Mouse (Mus musculus): Measurements from ENCODE around the gene Anapc7. TPM values are rescaled to one million over a fixed set of nuclear protein-coding genes. Genes with fewer than 3 reads are reported as not detected.
"Not testable (repeated sequence)": the region's sequence is repeated elsewhere in the genome, so short reads cannot be mapped to it uniquely, and the experiment has no call there.

The Anapc7 gene
- polyA plus RNA-seq, 1 experiment = 21.6 TPM

DNA sequence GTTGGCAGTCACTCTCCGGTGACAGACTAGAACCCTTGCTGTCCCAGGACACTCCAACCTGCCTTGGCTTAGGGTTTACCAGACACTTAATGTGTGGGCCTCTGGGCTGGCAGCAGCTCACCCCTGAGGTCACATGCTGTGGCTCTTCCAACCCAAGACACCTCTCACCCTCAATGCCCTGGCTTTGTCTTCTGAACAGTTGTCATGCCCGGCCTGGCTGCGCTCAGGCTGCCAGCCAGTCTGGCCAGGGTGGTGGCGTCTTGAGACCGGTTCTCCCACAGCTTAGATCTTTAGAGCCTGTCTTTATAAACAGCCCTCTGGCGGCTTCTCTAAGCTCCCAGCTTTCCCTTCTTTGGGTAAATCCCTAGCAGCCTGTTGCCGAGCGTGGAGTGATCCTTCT lies 26.4 kb downstream of the Anapc7 start:
- no peak for DNase-seq (ENCODE audit: low read depth, low spot score)
- WGBS = 73% methylated on average over 8 of the region's 8 CpGs

DNA sequence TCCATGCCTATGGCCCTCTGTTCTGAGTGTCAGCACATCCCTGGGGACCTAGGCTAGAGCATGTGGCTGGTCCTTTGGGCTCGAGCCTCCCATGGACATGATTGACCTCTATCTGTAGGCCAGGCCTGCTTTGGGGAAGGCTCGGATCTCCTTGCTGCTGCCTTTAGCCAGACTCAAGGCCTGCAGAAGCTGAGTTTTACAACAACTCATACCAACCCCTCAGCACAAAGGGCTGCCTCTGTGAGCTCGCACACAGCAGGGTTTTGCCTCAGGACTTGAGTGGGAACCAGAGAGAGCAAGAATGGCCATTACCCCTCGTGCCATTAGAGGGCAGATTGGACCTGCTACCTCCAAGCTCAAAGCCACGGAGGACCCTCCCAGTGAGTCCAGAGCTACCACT lies 27.4 kb downstream of the Anapc7 start:
- DNase-seq (ENCODE audit: low read depth, low spot score) = no peak
- WGBS = 82% methylated on average over 5 of the region's 5 CpGs

DNA sequence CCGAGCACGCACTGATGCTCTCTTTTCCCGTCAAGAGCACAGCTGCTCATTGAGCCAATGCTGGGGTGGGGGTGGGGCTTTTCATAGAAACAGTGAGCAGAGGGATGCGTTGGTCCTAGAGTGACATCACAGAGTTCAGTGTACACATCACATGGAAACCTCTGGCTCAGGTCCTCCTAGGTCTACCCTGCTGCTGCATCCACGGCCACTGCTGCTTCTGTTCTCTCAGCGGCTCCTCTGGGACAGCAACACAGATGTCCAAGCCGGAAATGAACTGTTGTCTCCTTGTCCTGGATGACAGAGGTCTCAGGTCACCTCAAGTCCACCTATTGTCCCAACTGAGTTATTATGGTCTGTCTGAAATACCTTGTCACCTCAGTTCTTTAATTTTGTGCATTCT lies 28.5 kb downstream of the Anapc7 start:
- WGBS = 62% methylated on average over 7 of the region's 7 CpGs

DNA sequence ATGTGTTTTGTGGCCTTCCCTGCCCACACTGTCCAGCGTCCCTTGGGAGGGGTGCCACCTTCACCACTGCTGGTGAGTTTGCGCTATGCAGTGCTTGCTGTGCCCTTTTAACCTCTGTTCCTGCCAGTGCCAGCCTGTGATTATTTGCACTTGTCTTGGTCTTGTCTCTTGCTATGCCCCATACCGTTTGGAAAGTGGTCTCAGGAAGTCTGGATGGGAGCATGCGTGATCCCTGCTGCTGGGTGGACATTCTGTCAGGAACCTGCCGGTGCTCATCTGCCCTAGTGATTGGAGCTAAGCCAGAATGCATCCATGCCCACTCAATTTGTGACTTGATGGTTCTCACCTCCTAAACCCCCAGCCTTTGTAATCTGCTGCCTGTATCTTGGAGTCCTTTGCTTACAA lies 29.4 kb downstream of the Anapc7 start:
- no peak for DNase-seq (ENCODE audit: low read depth, low spot score)
- WGBS = 51% methylated on average over 5 of the region's 5 CpGs

More for the DNA sequence above, 28.5 kb downstream of the Anapc7 start:
- DNase-seq (ENCODE audit: low read depth, low spot score) = no peak

DNA sequence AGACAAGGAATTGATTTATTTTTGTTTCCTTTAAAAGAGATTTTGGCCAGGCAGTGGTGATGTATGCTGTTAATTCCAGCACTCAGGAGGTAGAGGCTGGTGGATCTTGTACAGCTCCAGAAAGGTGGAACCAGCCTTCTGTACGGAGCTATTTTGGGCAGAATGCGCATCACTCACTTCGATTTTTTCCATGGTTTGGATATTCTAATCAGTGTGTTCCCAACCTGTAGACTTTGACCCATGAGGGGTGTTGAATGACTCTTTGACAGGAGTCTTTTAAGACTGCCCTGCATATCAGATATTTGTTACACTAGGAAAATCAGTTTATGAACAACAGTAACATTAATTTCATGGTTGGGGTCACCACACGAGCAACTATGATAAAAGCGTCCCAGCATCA lies 29.8 kb downstream of the Anapc7 start:
- WGBS = 73% methylated on average over 5 of the region's 5 CpGs
- no peak for DNase-seq (ENCODE audit: low read depth, low spot score)

DNA sequence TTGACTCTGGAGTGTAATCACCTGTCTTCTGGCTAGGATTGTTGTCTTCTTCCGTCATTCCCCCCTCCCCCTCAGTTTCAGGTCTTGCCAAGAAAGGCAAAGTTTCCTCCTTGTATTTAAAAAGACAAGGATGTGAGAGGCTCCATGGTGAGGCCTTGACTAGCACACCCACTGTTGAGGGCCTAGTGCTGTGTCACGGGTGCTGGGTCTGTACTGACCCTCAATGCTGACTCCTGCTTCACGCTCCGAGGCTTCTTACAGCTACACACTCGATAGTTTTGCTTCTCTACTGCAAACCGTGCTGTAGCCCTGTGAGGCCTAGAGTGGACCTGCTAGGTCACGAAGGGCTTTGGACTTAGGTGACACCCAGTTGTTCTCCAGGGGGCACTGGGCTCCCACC lies 30.7 kb downstream of the Anapc7 start:
- WGBS = 75% methylated on average over 7 of the region's 7 CpGs
- DNase-seq (ENCODE audit: low read depth, low spot score) = no peak

DNA sequence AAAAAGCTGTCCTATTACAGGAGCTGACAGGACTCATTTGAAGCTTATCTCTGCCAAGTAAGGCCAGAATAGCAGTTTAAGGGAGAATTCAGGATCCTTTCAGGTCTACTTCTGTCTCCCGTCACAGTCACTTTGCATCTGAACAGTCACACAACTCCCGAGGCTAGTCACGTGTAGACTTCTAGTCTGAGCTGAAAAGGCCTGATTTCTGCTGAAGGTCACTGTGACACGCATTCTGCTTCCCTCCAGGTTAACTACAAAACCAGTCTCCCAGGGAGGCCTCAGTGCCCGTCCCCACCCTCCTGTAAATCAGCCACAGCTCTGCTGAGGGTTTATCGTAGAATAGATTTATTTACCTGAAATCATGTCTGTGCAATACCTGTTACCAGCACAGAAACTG lies 31.7 kb downstream of the Anapc7 start:
- WGBS = 68% methylated on average over 6 of the region's 6 CpGs
- no peak for DNase-seq (ENCODE audit: low read depth, low spot score)

DNA sequence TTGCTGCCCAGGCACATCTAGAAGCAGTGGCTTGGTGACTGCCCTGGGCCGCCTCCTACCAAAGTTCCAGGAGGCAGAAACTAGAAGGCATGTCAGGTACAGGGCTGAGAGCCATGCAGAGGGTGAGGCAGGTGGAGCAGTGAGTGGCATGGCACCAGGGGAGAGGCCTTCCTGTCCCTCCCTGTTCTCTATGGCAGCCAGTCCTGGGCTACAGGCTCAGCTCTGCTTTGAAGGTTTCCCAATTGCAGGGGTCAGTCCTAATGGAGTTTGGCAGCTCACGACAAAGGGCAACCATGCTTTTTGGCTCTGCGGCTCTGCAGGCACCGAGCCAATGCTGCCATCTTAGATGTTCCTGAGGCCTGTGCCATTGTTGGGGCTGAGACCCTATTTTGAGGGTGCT lies 32.9 kb downstream of the Anapc7 start:
- whole genome bisulfite sequencing = 85% methylated on average over 4 of the region's 4 CpGs
- DNase-seq (ENCODE audit: low read depth, low spot score) = no peak

DNA sequence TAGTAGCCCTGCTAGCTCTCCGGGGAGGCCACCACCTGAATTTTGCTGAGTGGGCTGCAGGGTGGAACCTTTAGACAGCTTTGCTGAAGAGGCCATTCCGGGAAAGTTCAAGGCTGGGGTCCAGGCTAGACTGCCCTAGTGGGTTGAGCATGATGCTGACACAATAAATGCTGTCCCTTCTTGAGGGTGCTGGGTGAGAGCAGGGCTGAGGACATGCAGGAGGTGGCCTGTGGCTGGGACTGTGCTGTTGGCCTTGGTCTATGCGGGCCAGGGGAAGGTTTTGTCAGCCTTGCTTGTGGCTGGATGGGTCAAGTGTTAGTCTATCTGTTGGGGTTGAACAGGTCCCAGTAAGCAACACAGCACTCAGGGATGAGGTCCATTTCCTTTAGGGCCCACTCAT lies 33.4 kb downstream of the Anapc7 start:
- DNase-seq (ENCODE audit: low read depth, low spot score) = no peak
- WGBS = 88% methylated on average over 3 of the region's 3 CpGs

DNA sequence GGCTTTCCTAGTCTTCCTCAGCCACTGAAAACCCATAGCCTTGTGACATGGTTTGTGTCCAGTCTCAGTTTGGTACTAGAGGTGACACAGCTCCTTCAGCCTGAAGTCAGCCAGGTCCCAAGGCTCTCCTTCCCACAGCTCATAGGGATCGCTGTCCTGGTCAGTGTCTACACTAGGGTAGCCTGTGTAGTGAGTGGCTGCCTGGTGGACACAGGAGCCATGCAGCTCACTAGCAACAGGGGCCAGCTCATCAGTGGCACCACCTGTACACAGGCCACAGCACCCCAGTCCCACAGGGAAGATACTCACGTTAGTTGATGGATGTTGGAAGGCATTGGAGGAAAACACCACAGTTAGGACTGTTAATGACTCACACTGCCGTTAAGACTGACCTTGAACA lies 34.1 kb downstream of the Anapc7 start:
- no peak for DNase-seq (ENCODE audit: low read depth, low spot score)
- WGBS = 72% methylated on average over 3 of the region's 3 CpGs

DNA sequence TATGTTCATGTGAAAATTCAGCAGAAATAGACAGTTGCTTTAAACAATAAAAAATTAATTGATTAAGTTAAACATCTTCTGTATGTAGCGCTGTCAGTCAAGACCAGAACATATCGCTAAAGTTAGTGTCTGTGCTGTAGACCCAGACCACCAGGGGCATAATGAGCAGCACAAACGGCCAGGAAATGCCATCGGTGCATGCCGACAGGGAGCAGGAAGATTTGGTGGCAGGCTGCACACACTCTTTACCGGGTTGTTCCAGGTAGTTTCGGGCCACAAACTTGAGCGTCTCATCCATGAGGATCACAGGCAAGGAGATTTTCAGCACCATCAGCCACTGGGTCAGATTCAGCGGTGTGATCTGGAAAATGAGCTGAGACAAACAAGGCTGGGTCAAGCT lies 35.6 kb downstream of the Anapc7 start:
- not testable (repeated sequence) for DNase-seq (ENCODE audit: low read depth, low spot score)
- WGBS = 81% methylated on average over 9 of the region's 9 CpGs

DNA sequence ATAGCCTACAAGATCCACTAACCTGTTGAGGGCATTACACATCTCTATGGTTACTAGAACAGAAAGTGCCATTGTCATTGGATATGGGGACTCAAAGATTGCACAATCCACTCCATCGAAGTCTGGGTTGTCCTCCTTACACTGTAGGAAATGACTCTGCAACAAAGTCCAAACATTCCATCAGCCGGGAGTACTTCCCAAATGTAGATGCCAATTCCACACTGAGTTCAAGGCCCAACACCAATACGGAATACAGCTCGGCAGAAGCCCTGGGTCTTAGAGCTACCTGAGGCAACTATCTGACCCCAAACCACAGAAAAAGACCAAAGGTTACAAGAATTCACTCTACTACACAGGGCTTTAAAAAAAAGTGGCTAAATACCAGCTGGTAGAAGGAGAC lies 36.6 kb downstream of the Anapc7 start:
- no peak for DNase-seq (ENCODE audit: low read depth, low spot score)
- 54% methylated on average over 4 of the region's 4 CpGs for WGBS

DNA sequence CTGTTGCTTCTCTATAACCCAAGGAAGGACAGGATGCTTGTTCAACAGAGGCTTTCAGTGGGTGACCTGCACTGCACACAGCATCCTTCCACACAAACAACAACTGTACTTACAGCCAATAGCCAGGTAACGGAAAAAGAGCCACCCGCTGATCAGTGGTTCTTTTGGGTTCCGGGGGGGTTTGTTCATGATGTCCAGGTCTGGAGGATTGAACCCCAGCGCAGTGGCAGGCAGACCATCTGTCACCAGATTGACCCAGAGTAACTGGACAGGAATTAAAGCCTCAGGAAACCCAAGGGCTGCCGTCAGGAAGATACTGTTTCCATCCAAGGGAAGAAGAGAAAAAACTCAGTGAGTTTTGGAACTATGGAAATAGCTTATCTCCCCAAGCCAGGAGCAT lies 37.8 kb downstream of the Anapc7 start:
- DNase-seq (ENCODE audit: low read depth, low spot score) = no peak
- 92% methylated on average over 5 of the region's 5 CpGs for WGBS

DNA sequence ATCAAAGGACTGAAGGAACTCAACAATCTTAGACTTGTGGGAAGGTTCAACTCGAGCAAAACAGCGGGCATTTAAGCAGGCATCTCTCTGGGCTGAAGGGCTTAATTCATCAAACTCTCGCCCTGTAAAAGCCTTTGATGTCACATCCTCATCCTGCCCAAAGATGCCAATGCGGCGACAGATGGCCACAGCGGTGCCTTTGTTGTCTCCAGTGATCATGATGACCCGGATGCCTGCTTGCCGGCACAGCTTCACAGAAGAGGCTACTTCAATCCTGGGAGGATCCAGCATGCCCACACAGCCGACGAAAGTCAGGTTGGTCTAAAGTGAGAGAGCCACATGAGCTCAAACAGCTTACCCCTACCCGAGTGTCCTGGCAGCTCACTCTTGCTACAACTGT lies 39.2 kb downstream of the Anapc7 start:
- no peak for DNase-seq (ENCODE audit: low read depth, low spot score)
- 85% methylated on average over 11 of the region's 11 CpGs for WGBS

DNA sequence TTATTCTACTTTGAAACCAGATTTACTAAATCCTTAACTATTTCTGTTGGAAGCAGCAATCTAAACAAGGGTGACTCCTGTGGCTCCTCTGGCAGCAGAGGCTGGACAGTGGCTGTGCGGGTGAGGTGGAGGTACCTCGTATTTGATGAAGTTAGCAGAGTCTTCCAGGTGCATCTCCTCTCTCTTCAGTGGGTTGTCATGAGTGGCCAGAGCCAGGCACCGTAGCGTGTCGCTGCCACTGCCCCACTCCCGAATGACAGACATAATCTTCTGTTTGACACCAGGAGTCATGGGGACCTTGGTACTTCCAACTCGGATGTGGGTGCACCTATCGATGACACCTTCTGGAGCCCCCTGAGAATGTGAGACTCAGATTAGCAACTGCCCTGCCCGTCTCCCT lies 39.9 kb downstream of the Anapc7 start:
- no peak for DNase-seq (ENCODE audit: low read depth, low spot score)
- 90% methylated on average over 9 of the region's 9 CpGs for WGBS

DNA sequence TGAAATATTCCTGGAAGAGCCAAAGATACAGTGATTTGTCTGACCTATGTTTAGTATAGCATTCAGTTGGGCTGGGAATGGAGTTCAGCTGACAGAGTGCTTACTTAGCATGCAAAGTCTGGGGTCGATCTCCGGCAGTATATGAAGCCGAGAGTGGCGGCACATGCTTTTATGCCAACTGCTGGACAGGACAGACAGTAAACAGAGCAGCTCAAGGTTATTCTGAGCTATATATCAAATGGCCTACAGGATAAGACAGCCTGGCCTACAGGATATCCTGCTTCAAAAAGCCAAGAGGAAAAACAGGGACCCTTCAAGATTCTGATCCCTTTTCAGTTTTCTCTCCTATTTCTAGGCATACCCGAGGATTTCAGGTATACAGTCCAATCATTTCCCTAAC lies 50.2 kb downstream of the Anapc7 start:
- WGBS = 71% methylated on average over 5 of the region's 5 CpGs
- DNase-seq (ENCODE audit: low read depth, low spot score) = no peak

DNA sequence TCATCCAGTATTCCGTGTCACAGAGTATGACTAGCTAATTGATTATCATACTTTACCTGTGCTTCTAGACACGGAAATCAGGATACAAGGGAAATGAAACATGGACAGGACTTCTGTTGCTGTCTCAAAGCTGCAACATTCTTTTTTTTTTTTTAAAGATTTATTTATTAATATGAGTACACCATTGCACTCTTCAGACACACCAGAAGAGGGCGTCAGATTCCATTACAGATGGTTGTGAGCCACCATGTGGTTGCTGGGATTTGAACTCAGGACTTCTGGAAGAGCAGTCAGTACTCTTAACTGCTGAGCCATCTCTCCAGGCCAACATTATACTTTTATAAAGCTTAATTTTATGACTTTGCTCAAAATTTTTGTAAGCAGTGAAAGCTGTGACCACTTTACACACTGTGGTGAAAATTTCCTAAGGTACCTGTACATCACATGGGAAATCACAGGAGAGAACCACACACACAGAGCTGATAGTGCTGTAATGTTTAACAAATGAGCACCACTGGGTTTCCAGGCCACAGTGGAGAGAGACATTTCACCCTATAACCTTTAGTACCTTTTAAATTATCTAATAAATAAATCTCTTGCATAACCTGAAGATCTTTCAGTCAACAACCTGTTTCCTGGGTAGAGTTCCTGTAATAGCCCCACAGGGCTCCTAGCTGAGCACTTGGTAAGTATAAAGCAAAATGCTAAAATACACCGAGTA lies 53.3 kb downstream of the Anapc7 start:
- 77% methylated on average over 4 of the region's 4 CpGs for WGBS

DNA sequence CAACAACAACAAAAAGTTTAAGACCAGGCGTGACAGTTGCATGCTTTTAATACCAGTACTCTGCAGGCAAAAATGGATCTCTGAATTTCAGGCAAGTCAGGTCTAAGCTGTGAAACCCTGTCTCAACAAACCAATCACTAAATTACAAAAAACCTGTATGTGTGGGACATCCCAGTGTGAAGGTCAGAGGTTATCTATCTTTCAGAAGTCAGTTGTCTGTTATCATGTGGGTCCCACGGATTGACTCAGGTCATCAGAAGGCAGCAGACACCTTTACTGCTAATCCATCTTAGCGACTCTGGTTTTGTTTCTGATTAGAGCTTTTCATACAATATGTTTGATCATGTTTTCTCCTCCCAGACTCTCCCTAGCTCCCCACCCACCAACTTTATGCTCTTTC lies 54.6 kb downstream of the Anapc7 start:
- WGBS = 58% methylated on average over 3 of the region's 3 CpGs
- no peak for DNase-seq (ENCODE audit: low read depth, low spot score)

More for the DNA sequence above, 53.3 kb downstream of the Anapc7 start:
- DNase-seq (ENCODE audit: low read depth, low spot score) = no peak

DNA sequence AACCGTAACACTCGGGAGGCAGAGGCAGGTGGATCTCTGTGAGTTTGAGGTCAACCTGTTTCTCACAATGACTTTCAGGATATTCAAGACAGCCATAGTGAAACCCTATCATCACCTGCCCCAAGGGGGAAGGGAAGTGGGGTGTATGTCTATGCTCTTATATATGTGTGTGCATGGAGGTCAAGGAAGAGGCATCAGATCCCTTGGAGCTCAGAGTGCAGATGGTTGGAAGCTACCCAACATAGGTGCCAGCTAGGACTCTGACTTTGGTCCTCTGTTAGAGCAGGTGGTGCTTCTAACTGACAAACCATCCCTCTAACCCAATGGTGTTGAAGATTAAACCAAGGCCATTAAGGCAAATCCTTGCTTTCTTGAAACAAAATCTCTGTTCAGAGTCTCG lies 56.0 kb downstream of the Anapc7 start:
- no peak for DNase-seq (ENCODE audit: low read depth, low spot score)
- 78% methylated on average over 3 of the region's 3 CpGs for WGBS

DNA sequence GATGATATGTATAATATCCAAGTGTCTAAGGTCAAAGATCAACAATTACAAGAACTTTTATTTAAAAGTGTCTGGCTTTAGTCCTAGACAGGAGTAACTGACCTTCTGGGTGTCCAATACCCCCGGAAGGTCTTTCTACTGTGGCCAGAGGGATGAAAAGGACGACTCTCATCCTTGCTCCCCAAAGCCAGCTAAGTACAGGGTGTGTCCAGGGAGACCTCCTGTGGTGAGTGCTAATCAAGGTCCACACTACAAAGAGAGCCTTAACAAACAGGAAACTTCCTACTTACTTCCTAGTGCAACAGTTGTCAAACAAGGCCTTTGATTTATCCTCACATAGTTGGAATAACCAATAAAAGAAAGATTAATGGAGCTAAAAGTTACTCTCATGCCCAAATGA lies 57.6 kb downstream of the Anapc7 start:
- WGBS = 61% methylated on average over 2 of the region's 2 CpGs
- no peak for DNase-seq (ENCODE audit: low read depth, low spot score)

DNA sequence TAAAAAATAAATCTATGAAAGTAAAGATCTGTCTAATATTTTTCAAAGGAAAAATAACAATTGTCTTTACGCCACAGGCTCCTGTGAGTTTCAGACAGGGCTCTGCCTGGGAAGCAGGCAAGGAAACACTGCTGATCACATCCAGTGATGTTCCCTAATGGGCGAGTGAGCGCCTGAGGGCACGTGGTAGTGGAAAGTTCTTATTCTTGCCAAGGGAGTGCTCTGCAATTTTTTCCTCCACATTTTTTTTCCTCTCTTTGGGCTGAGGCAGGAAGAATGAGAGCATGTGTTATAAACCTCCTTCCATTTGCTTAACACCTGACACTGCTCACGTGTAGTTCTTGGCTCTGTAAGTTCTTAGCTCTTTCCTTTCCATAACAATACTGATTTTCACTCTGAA lies 60.4 kb downstream of the Anapc7 start:
- DNase-seq (ENCODE audit: low read depth, low spot score) = no peak
- WGBS = 72% methylated on average over 5 of the region's 5 CpGs

DNA sequence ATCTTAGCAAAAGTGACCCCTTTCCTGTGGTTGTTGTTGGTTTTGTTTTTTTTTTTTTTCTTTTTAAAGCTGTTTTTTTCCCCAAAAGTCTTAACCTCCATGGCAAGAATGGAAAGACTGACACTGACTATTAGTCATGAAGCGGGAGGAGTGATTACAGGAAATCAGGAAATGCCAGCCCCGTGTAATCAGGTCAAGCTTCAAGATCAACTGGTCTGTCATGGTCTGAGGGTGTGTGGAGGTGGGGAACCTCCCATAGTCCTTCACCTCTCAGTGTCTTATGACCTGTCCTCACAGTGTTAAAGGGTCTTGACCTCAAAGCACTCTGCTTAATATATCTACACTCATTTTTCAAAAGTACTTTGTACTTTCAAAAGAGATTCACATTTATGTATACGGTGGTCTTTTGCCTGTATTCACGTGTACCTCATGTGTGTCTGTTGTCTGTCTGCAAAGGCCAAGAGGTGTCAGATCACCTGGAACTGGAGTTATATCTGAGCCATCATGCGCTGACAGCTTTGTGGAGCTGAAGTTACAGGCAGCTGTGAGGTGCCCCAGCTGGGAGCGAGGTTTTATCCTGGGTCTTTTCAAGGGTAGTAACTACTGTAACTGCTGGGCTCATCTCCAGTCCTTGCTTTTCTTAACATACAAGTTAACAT lies 61.4 kb downstream of the Anapc7 start:
- WGBS = 68% methylated on average over 6 of the region's 6 CpGs
- DNase-seq (ENCODE audit: low read depth, low spot score) = no peak
